Mouse (Mus musculus) forelimb bud, embryonic 11.5 days (tissue): ENCODE measurements around the gene Gcnt1.
A peak's percentile ranks its signal among the peaks of the same experiment; 100 is the strongest.

Source experiments
- DNase-seq: peaks from one replicate; pipeline ENCODE4 v3.0.0-alpha.2; 2012; ENCODE audit warnings: low read depth, low spot score

Gcnt1 gene

GRCm38 (mm10) chr19:17366364-17367090 is 6.1 kb downstream of the Gcnt1 start:
- no peak for DNase-seq

- DNase-seq: no peak
Measured at GRCm38 (mm10) chr19:17364741-17365140, 7.9 kb downstream of the Gcnt1 start.

- no peak for DNase-seq
Measured at GRCm38 (mm10) chr19:17361181-17361580, 11.5 kb downstream of the Gcnt1 start.

- no peak for DNase-seq
Measured at GRCm38 (mm10) chr19:17359315-17359890, 13.2 kb downstream of the Gcnt1 start.

- DNase-seq: no peak
Measured at GRCm38 (mm10) chr19:17357391-17357790, 15.3 kb downstream of the Gcnt1 start.

- DNase-seq: no peak
Measured at GRCm38 (mm10) chr19:17356932-17357331, 15.7 kb downstream of the Gcnt1 start.

- DNase-seq: peak; percentile 67
Measured at GRCm38 (mm10) chr19:17355950-17356867, 16.4 kb downstream of the Gcnt1 start.

- DNase-seq: no peak
Measured at GRCm38 (mm10) chr19:17355361-17355760, 17.3 kb downstream of the Gcnt1 start.

GRCm38 (mm10) chr19:17354797-17355196 is 17.8 kb downstream of the Gcnt1 start:
- DNase-seq: no peak

GRCm38 (mm10) chr19:17354362-17354761 is 18.3 kb downstream of the Gcnt1 start:
- DNase-seq: no peak

GRCm38 (mm10) chr19:17353727-17354126 is 18.9 kb downstream of the Gcnt1 start:
- no peak for DNase-seq

- no peak for DNase-seq
Measured at GRCm38 (mm10) chr19:17347852-17348251, 24.8 kb downstream of the Gcnt1 start.

GRCm38 (mm10) chr19:17346716-17347474 is 25.7 kb downstream of the Gcnt1 start:
- DNase-seq: no peak

- no peak for DNase-seq
Measured at GRCm38 (mm10) chr19:17344881-17345280, 27.8 kb downstream of the Gcnt1 start.

GRCm38 (mm10) chr19:17339563-17339962 is 33.1 kb downstream of the Gcnt1 start:
- DNase-seq: no peak

- no peak for DNase-seq
Measured at GRCm38 (mm10) chr19:17337057-17337679, 35.5 kb downstream of the Gcnt1 start.

GRCm38 (mm10) chr19:17336646-17337045 is 36.0 kb downstream of the Gcnt1 start:
- DNase-seq: no peak

- no peak for DNase-seq
Measured at GRCm38 (mm10) chr19:17334644-17335333, 37.9 kb downstream of the Gcnt1 start.

GRCm38 (mm10) chr19:17333043-17333442 is 39.6 kb downstream of the Gcnt1 start:
- no peak for DNase-seq

- no peak for DNase-seq
Measured at GRCm38 (mm10) chr19:17328916-17329315, 43.7 kb downstream of the Gcnt1 start.
